Mouse (Mus musculus) T-cell, adult 2 months (primary cell): Measurements from ENCODE around the gene Pde6c.

Experiments used
- DNase-seq: peaks from one replicate; pipeline ENCODE4 v3.0.0; 2022; ENCODE audit warnings: low spot score

The Pde6c gene

GRCm38 (mm10) chr19:38132481-38132880, at the start of gene Pde6c:
Gene Pde6c (plus strand): TSS chr19:38132781.
- DNase-seq, result no peak

GRCm38 (mm10) chr19:38082931-38083525, 49.6 kb upstream of the Pde6c start:
- DNase-seq, result no peak

DNA sequence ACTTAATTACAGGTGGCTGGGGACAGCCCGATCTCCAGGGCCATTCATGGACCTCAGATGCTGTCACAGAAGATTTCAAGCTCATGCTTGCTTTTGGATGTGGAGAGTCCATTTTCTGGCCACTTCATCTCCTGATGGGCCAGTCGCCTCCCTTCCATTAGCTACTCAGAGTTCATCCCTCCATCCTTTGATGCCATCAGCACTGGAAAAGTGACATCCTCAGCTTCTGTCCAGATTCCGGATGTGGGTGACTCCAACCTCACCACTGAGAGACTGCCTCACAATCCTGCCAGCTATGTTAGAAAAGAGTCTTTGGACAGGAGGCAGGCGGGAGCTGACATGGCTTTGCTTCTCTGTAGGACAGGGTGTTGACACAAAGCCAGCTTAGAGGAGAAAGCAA, 46.7 kb upstream of the Pde6c start:
- DNase-seq, result no peak

GRCm38 (mm10) chr19:38086948-38087551, 45.5 kb upstream of the Pde6c start:
- no peak for DNase-seq

- no peak for DNase-seq
Measured at GRCm38 (mm10) chr19:38089358-38089757, 43.2 kb upstream of the Pde6c start.

GRCm38 (mm10) chr19:38091512-38091985, 41.0 kb upstream of the Pde6c start:
- no peak for DNase-seq

DNA sequence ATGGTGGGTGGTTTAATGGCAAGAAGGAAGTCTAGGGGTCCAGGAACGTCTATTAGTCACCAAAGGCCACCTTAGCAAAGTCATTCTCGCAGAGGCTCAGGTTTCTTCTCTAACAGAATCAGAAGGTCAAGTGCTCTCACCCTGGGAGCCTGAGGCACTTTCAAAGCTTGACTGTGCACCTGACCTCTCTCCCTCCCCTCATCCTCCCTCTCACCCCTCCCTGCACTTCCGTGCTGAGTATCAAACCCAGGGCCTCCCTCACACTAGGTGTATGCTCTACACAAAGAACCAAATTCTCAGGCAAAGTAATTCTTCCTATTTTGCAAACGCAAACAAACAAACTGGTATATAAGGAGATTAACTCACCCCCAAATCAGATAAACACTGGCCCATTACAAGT, 36.4 kb upstream of the Pde6c start:
- no peak for DNase-seq

- no peak for DNase-seq
Measured at GRCm38 (mm10) chr19:38096858-38097758, 35.5 kb upstream of the Pde6c start, which contains the start of gene Ffar4. Gene Ffar4 (plus strand): TSS chr19:38097071.

- no peak for DNase-seq
Measured at GRCm38 (mm10) chr19:38107871-38108270, 24.7 kb upstream of the Pde6c start.

GRCm38 (mm10) chr19:38109506-38110242, 22.9 kb upstream of the Pde6c start:
- DNase-seq, result no peak

GRCm38 (mm10) chr19:38111056-38111455, 21.5 kb upstream of the Pde6c start:
- no peak for DNase-seq

- no peak for DNase-seq
Measured at GRCm38 (mm10) chr19:38112575-38112974, 20.0 kb upstream of the Pde6c start.

- no peak for DNase-seq
Measured at GRCm38 (mm10) chr19:38114834-38115491, 17.6 kb upstream of the Pde6c start.

DNA sequence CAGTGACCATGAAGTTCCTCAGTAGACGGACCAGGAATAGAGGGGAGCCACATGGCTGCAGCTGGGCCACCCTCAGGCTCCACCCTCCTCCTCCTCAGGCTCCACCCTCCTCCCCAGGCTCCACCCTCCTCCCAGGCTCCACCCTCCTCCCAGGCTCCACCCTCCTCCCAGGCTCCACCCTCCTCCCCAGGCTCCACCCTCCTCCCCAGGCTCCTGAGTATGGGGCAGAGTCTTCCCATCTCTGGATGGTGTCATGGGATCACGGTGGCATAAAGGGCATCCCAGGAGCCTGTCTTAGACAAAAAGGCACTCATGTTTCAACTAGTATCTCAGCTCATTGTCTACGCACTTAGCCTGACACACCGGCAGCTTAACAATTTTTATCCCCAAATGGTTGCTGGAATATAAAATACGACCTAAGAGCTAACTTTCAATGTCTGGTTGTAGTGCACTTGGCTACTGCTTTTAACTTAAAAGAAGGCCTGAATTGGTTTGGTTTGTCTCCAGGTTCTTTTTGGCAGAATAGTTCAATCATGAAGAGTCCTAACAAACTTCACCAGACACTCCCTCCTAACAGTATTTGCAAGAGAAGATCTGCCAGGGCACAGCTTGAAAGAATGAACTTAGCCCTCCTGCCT, 12.3 kb upstream of the Pde6c start:
- no peak for DNase-seq

DNA sequence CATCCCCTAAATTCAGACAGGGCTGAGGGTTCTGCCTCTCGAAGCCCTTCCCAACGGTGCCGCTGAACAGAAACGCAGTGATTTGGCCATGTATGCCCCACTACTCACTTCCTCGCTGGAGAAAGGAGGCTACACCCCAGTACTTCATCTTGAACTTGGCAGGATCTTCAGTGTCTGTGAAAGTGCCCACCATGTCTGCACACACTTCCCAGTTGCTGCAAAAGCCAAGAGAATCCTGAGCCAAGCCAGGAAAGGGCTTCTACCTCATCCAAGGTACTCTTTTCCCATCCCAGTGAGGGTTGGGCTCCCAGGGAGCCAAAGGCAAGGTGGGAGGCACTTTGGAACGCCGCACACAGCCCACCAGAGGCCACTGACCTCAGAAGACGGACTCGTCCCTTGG, 8.7 kb upstream of the Pde6c start:
- no peak for DNase-seq

DNA sequence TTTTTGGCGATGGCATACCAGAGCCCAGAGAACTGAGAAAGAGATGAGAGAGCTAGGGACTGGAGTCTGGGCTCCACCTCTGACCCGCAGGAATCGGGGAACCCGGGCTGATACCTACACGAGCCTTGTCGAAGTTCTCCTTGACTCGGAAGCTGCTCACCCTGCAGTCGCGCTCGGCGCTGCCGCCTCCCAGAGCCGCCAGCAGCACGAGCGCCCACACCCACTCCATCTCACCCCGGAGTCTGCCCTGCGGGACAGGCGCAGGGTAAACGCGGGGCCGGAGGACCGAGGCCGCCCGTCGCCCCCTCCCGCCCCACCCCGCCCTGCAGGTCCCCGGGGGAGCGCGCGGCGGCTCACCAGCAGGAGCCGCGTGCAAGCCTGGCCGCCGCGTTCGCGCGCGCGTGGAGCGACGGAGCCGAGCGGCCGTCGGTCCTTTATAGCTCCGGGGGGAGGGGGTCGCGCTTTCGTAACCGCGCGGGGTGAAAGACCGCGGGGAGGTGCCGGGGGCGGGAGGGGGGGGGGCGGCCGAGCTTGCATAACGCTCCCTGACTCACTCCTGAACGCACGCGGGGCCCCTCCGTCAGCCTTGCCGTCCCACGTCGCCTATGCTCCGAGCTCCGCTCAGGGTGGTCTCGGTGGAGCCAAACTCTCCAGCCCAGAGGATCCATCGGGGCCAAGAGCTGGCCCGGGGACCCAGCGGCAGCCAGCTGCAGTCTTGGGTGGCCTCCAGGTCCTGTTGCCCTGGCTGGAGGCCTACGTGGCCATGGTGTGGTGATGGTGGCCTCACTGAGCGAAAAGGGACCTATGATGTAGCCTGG, 8.0 kb upstream of the Pde6c start:
- DNase-seq, result no peak

GRCm38 (mm10) chr19:38125219-38125610, 7.4 kb upstream of the Pde6c start, which contains the start of gene Rbp4:
Gene Rbp4 (minus strand): TSS chr19:38125281.
- no peak for DNase-seq

GRCm38 (mm10) chr19:38126656-38127055, 5.9 kb upstream of the Pde6c start:
- DNase-seq, result no peak

DNA sequence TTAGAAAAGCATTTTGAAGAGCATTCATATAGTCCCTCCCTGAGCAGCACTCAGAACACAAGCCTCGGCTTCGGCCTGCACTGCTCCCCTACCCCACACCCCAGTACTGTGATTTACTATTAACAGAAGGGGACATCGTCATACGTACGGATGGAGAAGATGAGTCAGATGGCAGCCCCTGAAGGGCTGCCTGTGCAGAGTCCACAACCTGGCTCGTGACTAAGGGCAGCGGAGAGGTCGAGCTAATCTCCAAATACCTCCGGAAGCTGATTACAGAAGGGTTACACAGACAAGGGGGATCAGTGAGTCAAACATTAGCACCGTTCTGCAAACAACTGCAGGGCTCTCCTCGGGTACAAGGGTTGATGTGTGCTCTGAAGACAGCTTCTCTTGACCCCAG, 1.4 kb downstream of the Pde6c start:
- no peak for DNase-seq

- no peak for DNase-seq
Measured at GRCm38 (mm10) chr19:38134806-38135205, 2.2 kb downstream of the Pde6c start.
